Comparison of ENCODE assay signal across 19 mouse cellular contexts in genomic region chr6:99881606-99882005, GRCm38 (mm10).
"Had no signal": no experiment of that assay in that cellular context is flagged by ENCODE, and none has a peak within 500 bp of the region (broad histone marks: within the 10 kb centered on the region; RNA-seq: fewer than 3 reads in every experiment).

No protein-coding gene starts in this region.

- H3K9me3 ChIP-seq: limb, embryonic 12.5 days; liver, embryonic 13.5 days; lung, embryonic 15.5 days; neural tube, embryonic 15.5 days; stomach, embryonic 15.5 days had no signal

- ATAC-seq: liver, postnatal 0 days had no signal

- H3K27me3 ChIP-seq: stomach, embryonic 15.5 days had no signal

- H3K4me2 ChIP-seq: limb, embryonic 12.5 days; liver, embryonic 13.5 days; lung, embryonic 15.5 days; neural tube, embryonic 15.5 days; stomach, embryonic 15.5 days had no signal

- H3K4me3 ChIP-seq: limb, embryonic 12.5 days; liver, embryonic 13.5 days; lung, embryonic 15.5 days; megakaryocyte, embryonic 14.5 days; neural tube, embryonic 15.5 days; stomach, embryonic 15.5 days had no signal

- H3K27ac ChIP-seq: kidney, postnatal 0 days; limb, embryonic 12.5 days; liver, embryonic 13.5 days; lung, embryonic 15.5 days; macrophage; neural tube, embryonic 15.5 days; stomach, embryonic 15.5 days had no signal

- H3K4me1 ChIP-seq: liver, embryonic 13.5 days; lung, embryonic 15.5 days; megakaryocyte, embryonic 14.5 days; neural tube, embryonic 15.5 days had no signal

- H3K36me3 ChIP-seq: limb, embryonic 12.5 days; liver, embryonic 13.5 days; lung, embryonic 15.5 days; neural tube, embryonic 15.5 days; stomach, embryonic 15.5 days had no signal

- H3K9ac ChIP-seq: limb, embryonic 12.5 days; liver, embryonic 13.5 days; liver, postnatal 0 days; lung, embryonic 15.5 days; neural tube, embryonic 15.5 days; stomach, embryonic 15.5 days had no signal

- DNase-seq: kidney, adult 11 months; kidney, adult 9 months; kidney, postnatal 36 days; layer of hippocampus, adult 9-11 months; liver; liver, embryonic 13.5 days; liver, postnatal 0 days; lung, postnatal 14 days; right cerebral cortex, postnatal 4 days; spleen, adult 18-20 months; thymus, adult 2 months; thymus, postnatal 25 days had no signal
